In the genomic region with DNA sequence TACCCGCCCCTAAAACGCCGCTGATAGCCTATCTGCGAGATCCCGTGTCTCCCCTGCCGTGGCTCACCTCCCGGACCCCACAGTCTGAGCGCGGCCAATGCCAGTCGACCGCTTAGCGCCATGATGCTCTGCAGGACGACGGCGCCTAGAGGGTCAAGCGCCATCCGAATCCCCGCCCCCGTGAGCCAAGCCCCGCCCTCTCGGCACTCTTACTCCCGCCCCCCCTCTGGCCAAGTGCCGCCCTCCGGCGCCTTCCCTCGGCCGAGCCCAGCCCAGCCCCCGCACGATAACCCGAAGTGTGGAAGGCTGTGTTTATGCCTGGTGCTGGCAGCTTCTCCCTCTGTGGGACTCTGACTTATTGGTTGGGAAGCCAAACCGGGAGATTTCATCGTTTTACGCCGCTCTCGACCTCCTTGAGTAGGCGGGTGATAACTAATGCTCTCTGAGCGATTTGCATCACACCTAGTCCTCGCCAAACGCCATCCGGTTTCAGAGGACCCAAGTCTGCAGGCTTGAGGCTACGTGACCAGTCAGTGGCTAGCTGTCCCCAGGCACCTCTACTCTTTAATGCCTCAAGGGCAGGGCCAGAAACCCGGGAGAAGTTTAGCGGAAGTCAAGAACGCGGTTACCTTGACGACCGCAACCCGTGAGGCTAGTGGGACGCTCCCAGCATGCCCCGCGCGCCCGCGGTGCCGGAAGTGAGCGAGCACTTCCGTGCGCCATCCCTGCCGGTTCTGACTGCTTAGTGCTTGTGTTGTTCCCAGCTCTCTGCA, we compare ENCODE assay signal across 8 mouse cellular contexts. TPM values are rescaled to one million over a fixed set of nuclear protein-coding genes. Genes with fewer than 3 reads are reported as not detected.
DNase-seq lines count a peak whose midpoint lies in the region; ATAC-seq and TF ChIP-seq lines count a peak whose summit lies in the region.

TSS of gene Psmd13 (plus strand) at position 273 of the 773 bp plus-strand sequence.
TSS of gene Sirt3 (minus strand) at position 614 of the 773 bp plus-strand sequence.

- peak within 1 kb of the TSS; percentile 72 for H3K4me2 ChIP-seq in forebrain, postnatal 0 days (ENCODE audit: low read depth)
- H3K4me2 ChIP-seq in lung, embryonic 15.5 days: peak within 1 kb of the TSS; percentile 86

- peak within 1 kb of the TSS; percentile 91 for H3K9ac ChIP-seq in forebrain, postnatal 0 days
- H3K9ac ChIP-seq in lung, embryonic 15.5 days: peak within 1 kb of the TSS; percentile 83

- DNase-seq in G1E (ENCODE audit: low spot score): peak; percentile 90
- peak; percentile 94 to 96 for DNase-seq in cerebellum, adult 18-20 months
- DNase-seq in forebrain, postnatal 0 days: peak; percentile 96
- peak; percentile 96 for DNase-seq in heart, postnatal 4 days
- DNase-seq in layer of hippocampus, adult 8-10 months (ENCODE audit: low spot score in 2 of 2): peak; percentile 92 to 94
- DNase-seq in ovary, adult 18-20 months (ENCODE audit: low spot score): peak; percentile 88
- DNase-seq in thymus, postnatal 0 days (ENCODE audit: low spot score): peak; percentile 94

- TF ChIP-seq CTCF in G1E (IDR thresholded peaks at IDR 0.05; ENCODE audit: low read depth, low read length): no peak
- no peak for TF ChIP-seq CTCF in forebrain, postnatal 0 days (IDR thresholded peaks at IDR 0.05; ENCODE audit: low read depth)

- H3K27me3 ChIP-seq in G1E (ENCODE audit: insufficient read depth, low read length): no peaks in the 10 kb centered on the region
- no peaks in the 10 kb centered on the region for H3K27me3 ChIP-seq in forebrain, postnatal 0 days (ENCODE audit: insufficient read depth, low read length)
- no peaks in the 10 kb centered on the region for H3K27me3 ChIP-seq in lung, embryonic 15.5 days

- peak; percentile 89 for ATAC-seq in G1E (ENCODE audit: extremely low read depth, insufficient number of reproducible peaks, low FRiP score, poor library complexity, severe bottlenecking)
- ATAC-seq in forebrain, postnatal 0 days: peak; percentile 99
- peak; percentile 97 for ATAC-seq in lung, embryonic 15.5 days (ENCODE audit: borderline replicate concordance, extremely low read depth, low FRiP score, low TSS enrichment)

- under 1% methylated on average over 59 of the region's 59 CpGs for WGBS in forebrain, postnatal 0 days
- WGBS in lung, embryonic 15.5 days: under 1% methylated on average over 59 of the region's 59 CpGs

- H3K4me1 ChIP-seq in G1E (ENCODE audit: insufficient read depth, low read depth, low read length): peaks cover 44% of the 10 kb centered on the region
- peaks cover 3% of the 10 kb centered on the region; the same call in 1 of the 2 replicates for H3K4me1 ChIP-seq in forebrain, postnatal 0 days (ENCODE audit: insufficient read depth)
- peaks cover 19% of the 10 kb centered on the region for H3K4me1 ChIP-seq in lung, embryonic 15.5 days

- H3K9me3 ChIP-seq in G1E (replicated peaks): no peaks in the 10 kb centered on the region
- H3K9me3 ChIP-seq in forebrain, postnatal 0 days (ENCODE audit: low read length): no peaks in the 10 kb centered on the region
- no peaks in the 10 kb centered on the region for H3K9me3 ChIP-seq in lung, embryonic 15.5 days

- peak within 1 kb of the TSS; percentile 90 for H3K4me3 ChIP-seq in G1E (ENCODE audit: low read depth, low read length)
- peak within 1 kb of the TSS; percentile 99 for H3K4me3 ChIP-seq in forebrain, postnatal 0 days (ENCODE audit: low read depth, low read length)
- peak within 1 kb of the TSS; percentile 84 for H3K4me3 ChIP-seq in lung, embryonic 15.5 days

- peak within 1 kb of the TSS; percentile 93 for H3K27ac ChIP-seq in forebrain, postnatal 0 days (ENCODE audit: low read depth, low read length)
- peak within 1 kb of the TSS; percentile 94 for H3K27ac ChIP-seq in lung, embryonic 15.5 days

- peaks cover 59% of the 10 kb centered on the region for H3K36me3 ChIP-seq in G1E (replicated peaks)
- peaks cover 23% of the 10 kb centered on the region for H3K36me3 ChIP-seq in forebrain, postnatal 0 days (ENCODE audit: insufficient read depth)
- peaks cover 12% of the 10 kb centered on the region; the same call in 1 of the 2 replicates for H3K36me3 ChIP-seq in lung, embryonic 15.5 days

RNA-seq across cellular contexts. Expression of gene Psmd13, which starts in this region (rescaled TPM):
- total RNA-seq in G1E (2014; fragmentation: Nextera tagmentation): 93.7 and 98.1 TPM in 2 replicates
- 193 and 195 TPM in 2 replicates for total RNA-seq in G1E (2017)
- 45.7 and 70.1 TPM in 2 replicates for polyA plus RNA-seq in G1E (2012)
- 164 and 174 TPM in 2 replicates for total RNA-seq in forebrain, postnatal 0 days (2014; rRNA removed)
- 274 and 298 TPM in 2 replicates for polyA plus RNA-seq in forebrain, postnatal 0 days (2015; fragmentation: Nextera tagmentation; extraction: Ambion mirVana)
- total RNA-seq in heart, postnatal 4 days (2021): 100 to 1,000 TPM; 119 to 120 TPM
- 100 to 1,000 TPM; 105 to 120 (median 119) TPM for total RNA-seq in layer of hippocampus, adult 8-10 months (2022)
- polyA plus RNA-seq in lung, embryonic 15.5 days (2015; fragmentation: Nextera tagmentation; extraction: Ambion mirVana): 243 and 252 TPM in 2 replicates
- 274 and 296 TPM in 2 replicates for polyA plus RNA-seq in thymus, postnatal 0 days (2015; fragmentation: Nextera tagmentation; extraction: Ambion mirVana)

RNA-seq across cellular contexts. Expression of gene Sirt3, which starts in this region (rescaled TPM):
- total RNA-seq in G1E (2014; fragmentation: Nextera tagmentation) (10.5 and 11.8 TPM in 2 replicates), G1E (2017) (11.0 and 17.5 TPM in 2 replicates)
- polyA plus RNA-seq in G1E (2012): 27.6 and 31.7 TPM in 2 replicates
- total RNA-seq in forebrain, postnatal 0 days (2014; rRNA removed): 41.9 and 46.3 TPM in 2 replicates
- polyA plus RNA-seq in forebrain, postnatal 0 days (2015; fragmentation: Nextera tagmentation; extraction: Ambion mirVana): 44.2 and 48.3 TPM in 2 replicates
- 10 to 100 TPM; 45.1 to 49.1 TPM for total RNA-seq in heart, postnatal 4 days (2021)
- total RNA-seq in layer of hippocampus, adult 8-10 months (2022): 10 to 100 TPM; 65.3 to 73.7 (median 70.3) TPM
- polyA plus RNA-seq in lung, embryonic 15.5 days (2015; fragmentation: Nextera tagmentation; extraction: Ambion mirVana): 22.8 and 22.9 TPM in 2 replicates
- 17.5 and 19.4 TPM in 2 replicates for polyA plus RNA-seq in thymus, postnatal 0 days (2015; fragmentation: Nextera tagmentation; extraction: Ambion mirVana)

Comparison
In these comparisons a context has a peak if more than half of its experiments do, and no peak if none do; other contexts are left out.
1. Peak in every context shown above with its lines: DNase-seq, ATAC-seq, H3K4me3 ChIP-seq and H3K27ac ChIP-seq.